Mouse (Mus musculus): ENCODE data around the gene Slit3.

The Slit3 gene

DNA sequence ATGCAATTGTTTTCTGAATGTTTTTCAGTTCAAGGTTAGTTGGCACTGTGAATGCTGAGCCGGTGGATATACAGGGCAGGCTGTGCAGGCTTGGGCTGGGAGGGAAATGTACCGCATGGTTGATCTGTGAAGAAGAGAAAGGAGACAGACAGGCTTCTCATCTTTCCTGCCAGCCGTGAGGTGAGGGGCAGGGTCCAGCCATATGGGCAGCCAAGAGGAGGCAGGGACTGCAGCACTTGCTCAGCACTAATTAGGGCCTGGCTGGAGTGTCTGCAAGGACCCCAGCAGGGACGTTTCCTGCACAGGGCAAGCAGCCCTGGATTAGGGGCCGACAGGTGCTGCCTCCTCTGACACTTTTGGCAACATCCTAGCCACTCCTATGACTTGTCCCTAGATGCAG lies 184.1 kb downstream of the Slit3 start:
- DNase-seq (ENCODE audit: low spot score) = no peak

DNA sequence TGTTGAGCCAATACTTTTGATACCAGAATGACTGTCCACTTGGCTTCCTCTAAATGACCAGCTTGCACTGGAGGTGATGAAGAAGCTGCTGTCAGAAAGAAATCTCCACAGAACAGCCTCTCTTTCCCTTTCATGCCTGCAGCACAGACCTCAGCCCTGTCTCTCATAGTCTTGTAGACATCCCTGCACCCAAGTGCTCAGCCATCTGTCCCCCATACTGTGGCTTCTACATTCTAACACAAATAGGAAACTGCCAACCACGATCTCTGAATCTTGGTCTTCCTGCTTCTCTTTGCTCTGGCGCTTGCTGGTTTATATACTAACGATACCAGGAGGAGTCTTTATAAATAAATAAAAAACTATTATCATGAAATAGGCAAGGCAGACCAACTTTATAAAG lies 184.9 kb downstream of the Slit3 start:
- DNase-seq (ENCODE audit: low spot score) = peak; percentile 58

DNA sequence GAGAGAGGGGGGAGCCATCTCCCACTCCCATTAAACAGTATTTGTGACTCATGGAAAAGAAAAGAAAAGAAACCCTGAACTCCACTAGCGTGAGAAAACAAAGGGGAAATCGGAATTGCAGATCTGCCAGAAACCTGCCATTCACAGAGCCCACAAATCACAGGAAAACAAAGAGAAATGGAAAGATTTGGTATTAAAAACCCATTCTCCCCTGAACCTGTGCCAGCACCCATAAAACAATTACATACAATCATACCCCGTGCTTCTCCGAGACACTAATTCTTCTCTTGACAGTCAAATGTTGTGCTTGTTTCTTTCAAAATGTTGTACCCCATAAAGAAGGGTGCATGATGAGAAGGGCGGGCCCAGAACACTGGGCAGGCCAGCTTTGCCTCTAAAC lies 185.9 kb downstream of the Slit3 start:
- no peak for DNase-seq (ENCODE audit: low spot score)

DNA sequence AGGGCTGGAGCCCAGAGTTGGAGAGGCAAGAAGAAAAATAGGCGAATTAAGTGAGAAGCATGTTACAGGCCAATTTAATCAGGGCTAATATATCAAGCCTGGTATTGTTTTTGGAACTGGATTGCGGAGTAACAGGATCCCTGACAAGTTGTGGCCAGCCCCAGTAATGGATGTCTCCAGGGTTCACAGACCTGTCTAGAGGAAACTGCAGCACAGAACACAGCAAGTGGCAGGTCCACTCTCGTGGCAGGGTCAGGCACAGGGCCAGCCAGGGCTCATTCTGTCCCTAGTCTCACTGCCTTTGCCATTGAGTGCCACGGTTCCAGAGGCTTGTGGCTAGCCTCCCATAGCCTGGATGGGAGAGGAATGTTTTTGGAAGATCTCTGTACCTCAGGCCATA lies 187.0 kb downstream of the Slit3 start:
- no peak for DNase-seq (ENCODE audit: low spot score)

DNA sequence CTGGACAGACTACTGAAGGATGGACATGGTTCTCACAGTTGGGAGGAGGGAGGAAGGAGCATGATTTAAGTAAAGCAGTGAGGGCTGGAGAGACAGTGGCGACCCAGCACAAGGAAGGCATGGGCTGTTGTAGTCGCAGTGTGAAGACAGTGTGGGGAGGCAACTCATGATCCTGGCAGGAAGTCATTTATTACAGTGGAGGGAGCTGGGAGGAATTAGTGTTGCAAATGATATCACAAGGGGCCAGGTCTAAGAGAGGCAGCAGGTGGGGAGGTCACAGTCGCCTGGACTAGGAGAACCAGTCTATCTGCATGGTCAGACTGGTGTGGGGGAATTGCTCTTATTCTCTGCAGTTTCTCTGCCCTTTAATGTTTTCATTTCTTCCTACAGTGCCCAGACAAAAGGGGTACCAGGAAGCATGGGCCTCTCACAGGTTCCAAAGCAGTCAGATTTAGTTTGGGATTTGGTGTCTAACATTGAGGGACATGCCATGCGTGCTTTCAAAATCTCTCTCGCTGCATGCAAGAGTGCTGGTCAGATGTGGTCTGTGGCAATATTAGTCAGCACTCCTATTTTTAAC lies 194.5 kb downstream of the Slit3 start:
- no peak for DNase-seq (ENCODE audit: low spot score)

DNA sequence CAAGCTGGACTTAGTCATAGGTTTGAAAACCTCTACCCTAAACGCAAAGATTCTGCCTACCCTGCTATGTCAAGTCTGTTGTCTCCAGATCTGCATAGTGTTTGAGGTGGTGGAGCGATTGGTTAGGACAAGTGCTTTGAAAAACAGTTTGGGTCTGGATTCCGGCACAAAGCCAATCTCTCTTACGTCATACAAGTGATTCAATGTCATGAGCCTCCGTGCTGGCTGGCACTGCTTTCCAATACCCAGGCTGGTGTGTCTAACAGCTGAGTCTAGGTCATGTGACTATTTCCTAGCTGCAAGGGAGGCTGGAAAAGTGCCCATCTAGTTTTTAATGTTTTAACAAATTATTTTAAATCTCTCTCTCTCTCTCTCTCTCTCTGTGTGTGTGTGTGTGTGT lies 196.2 kb downstream of the Slit3 start:
- DNase-seq (ENCODE audit: low spot score) = no peak

DNA sequence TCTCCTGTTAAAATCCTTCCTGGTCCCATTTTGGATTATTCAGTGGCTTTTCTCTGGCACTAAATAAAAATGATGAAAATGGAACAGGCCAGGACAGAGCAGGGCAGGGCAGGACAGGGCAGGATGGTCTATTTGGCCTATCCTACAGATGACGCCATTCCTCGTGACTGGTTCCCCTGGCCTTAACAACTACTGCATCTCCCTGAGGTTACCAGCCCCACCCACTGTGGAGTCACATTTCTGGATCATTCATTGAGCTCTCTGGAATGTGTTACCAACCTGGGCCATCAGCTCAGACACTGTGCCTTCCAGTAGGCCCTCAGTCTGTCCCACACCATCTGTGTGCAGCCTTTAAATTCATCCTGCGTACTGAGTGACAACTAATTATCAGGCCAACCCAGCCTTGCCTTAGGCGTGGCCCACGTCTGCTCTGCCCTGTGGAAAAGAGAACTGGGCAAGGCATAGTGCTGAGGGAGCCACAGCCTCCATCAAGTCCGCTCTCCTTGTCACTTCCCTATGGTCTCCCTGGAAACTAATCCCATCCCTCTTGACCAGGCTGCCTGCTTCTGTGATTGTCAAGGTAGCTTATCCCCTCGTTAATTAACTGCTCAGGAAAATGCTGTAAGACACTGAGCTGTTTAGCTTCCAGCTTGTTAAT lies 196.9 kb downstream of the Slit3 start:
- DNase-seq (ENCODE audit: low spot score) = no peak

DNA sequence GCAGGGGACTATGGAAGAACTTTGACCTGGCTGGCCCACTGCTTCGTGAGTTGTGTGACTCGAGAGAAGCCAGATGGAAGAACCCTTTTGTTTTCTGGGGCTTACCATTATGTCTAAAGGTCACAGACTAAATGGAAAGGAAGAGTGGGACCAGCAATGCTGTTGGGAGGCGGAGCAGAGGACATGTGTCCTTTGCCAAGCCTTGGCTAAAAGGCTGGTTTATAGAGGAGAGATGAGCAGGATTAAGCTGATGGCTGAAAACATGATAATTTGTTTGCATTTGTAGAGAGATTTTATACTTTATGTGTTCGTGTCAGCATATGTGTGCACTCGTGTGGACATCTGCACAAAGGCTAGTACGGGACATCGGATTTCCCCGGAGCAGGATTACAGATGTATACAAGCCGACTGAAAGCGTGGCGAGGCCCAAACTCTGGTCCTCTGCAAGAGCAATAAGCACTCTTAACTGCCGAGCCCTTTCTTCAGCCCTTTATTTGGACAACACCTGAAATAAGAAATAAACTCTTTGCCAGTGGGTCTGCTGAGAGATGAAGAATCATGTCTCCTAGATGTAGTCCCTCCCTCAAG lies 197.5 kb downstream of the Slit3 start:
- no peak for DNase-seq (ENCODE audit: low spot score)

DNA sequence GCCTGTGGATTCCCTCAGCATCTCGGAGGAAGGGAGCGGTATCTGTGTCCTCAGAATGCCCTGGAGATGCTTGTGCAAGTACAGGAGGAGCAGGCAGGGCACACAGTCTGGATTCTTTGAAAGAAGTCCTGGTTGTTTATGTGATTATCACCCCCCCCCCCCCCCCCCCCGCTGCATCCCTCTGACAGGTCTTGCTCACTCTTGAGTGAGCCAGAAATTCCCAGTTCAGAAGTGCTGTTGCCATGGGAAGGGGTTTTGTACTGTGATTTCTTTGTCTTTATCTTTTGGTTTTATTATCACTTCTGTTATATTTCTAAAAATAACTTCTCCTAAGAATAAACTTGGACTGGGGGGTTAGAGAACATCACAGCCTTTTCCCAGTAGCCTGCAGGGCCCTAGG lies 199.5 kb downstream of the Slit3 start:
- DNase-seq (ENCODE audit: low spot score) = no peak

DNA sequence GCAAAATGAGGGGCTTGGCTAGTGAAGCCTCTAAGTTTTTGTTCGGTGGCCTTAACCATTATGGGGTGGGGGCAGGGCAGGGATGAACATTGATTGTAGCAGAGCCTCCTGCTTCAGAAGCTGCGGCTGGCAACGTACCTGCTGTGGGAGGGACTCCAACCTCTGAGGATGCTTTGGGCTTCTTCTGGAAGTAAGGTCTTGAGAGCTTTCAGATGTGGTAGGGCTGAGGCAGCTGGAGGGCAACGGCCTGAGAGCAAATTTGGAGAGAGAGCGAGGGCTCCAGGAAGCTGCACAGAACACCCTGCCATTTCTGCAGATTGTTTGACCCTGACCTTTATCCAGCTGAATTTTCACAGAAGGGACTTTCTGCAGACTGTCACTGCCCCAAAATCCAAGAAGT lies 203.4 kb downstream of the Slit3 start:
- no peak for DNase-seq (ENCODE audit: low spot score)

DNA sequence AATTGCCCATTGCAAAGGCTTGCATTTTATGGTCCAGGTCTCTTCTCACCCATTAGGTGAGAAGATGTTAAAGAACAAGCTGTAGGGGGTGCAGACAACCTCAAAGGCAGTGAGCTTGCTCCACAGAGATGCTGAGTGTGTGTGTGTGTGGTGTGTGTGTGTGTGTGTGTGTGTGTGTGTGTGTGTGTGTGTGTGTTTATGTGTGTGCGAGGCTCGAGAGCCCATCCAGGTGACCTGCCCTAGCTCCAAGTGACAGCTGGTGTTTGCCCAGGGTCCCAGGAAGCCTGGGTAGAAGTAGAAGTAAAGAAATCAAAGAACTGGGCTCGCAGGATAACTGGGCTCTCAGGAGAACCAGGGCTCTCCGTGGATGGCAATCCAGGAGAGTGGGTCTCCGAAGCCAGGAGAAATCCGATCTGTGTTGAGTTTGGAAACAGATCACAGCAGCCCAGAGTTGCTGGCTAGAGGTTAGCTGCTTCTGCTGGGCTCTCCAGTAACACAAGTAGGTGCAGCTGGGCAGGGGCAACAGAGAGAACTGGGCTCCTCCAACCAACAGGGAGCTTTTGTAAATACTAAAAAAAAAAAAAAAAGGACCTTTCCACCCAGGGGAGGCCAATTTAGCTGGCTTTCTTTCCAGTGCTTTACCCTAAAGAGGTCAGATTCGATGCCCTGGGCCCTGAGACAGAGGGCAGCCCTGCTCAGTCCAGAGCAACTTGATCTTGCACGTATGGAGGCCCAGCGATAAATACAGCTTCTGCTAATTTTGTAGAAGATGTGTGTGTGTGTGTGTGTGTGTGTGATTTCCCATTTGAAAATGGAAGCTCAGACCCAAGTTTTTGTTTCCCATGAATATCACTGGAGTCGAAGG lies 204.3 kb downstream of the Slit3 start:
- no peak for DNase-seq (ENCODE audit: low spot score)

DNA sequence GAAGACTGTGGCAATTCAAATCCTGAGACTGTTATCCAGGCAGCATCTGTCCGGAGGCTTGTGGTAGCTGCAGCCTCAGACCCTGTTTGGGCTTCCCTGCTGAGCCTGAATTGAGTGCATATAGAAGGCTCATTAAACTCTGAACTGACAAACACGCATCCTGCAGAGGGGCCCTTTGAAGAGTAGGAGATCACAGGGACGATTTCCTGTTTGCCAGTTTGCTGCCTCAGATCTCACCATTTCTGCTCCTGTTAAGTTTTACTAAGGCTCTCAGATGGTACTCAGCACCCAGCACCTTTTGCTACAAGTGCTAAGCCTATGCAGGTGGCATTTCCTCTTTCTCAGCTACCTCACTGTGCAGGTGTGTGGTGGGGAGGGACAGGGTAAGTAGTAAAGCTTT lies 205.3 kb downstream of the Slit3 start:
- DNase-seq (ENCODE audit: low spot score) = no peak

DNA sequence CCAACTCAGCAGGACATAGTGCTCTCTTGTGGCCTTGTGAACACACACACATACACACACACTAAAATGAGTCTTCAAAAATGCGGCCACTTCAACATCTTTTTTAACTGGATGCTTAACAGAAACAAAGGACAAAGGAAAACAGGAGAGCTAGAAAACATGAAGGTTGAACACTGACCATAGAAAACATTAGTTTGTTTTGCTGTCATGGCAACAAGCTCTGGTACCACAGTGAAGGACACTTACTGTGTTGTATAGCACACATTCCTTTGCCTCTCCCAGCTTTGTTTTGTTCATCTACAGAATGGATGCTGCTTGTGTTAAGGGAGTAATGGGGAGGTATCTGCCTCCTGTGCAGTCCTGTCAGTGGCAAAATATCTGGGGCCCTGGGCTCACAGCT lies 206.9 kb downstream of the Slit3 start:
- no peak for DNase-seq (ENCODE audit: low spot score)

DNA sequence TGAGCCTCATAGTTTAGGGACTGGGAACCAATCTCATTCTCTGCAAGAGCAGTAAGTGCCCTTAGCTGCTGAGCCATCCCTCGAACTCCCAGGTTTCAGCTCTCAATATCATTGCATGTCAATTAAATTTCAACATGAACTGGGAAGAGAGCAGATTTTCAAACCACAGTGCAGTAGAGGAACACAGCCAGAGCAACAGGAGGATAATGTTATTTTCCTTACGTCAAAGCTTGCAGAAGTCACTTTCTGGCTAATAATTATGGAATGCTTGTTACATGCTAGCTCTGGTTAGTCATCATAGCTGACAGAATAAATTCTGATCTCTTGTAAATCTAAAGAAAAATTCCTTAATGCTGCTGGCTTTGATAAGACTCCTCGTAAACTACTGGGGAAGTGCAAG lies 210.5 kb downstream of the Slit3 start:
- no peak for DNase-seq (ENCODE audit: low spot score)

DNA sequence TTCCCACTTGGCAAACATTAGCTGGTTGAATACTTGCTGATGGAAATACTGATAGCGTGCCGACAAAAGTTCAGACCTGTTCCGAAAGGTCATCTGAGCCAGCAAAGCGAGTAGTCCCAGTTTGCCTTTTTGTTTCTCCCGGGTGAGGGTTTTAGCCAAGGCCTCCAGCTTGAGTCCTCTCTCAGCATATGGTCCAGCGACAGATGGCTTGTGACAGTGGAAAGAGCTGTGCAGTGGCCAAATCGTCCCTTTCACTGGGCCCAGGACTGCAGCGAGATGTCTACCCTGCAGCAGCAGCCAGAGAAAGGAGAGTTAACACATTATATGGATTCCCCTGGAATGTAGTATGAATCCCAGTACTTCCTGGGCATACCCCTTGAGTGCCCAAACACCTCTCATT lies 215.5 kb downstream of the Slit3 start:
- DNase-seq (ENCODE audit: low spot score) = no peak

DNA sequence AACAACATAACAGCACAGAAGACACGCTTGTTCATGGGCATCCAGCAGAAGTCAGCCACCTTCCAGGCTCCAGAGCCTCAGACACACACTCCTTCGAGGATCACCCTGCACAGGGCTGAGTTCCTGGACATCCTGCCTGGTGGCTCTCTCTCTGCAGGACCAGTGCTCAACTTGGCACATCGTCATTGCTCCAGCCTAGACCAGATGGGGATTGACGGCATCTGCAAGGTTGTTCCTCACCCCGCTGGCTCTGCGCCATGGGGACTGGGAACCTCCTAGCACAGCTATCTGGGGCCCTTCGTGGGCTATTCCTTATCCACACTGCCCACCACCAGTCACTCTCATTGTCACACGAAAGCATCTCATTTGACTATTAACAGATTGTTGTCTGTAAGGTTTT lies 216.5 kb downstream of the Slit3 start:
- no peak for DNase-seq (ENCODE audit: low spot score)

DNA sequence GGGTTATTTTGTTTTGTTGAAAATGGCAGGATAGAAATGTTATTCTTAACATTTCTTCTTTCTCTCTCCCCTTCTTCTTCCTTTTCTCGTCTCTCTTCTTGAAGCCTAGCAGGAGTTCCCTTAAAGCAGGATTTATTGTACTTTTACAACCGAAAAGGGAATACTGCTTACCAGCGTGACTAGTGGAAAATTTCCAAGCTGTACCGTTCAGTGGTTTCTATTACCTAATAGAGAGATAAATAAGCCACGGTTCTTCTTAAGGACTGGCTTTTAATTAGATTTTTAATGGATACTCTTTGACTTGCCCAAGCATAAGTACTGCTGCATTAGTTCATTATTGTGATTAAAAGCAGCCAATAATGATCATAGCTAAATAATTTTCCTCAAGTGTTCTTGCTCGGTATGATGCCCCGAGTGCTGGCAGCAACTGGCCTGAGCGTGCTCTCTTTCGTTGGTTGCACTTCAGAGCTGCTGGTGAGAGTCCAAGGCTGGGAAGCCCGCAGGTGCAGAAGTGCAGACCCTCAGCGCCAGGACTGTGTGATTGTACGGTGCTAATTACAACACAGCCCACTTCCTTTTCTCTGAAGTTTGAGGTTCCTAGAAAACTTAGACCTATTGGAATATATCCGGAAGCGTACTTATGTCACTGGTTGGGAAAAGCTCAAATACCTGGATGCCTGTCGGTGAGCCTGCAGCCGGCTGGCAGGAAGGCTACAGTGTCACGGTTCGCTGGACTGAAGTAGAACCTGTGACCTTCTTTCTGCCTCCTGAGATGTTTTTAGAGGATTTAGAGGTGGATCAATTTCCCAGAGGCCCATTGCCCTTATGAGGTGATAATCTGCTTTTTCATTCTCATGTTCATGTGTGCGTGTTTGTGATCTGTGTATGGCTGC lies 217.1 kb downstream of the Slit3 start:
- DNase-seq (ENCODE audit: low spot score) = no peak

DNA sequence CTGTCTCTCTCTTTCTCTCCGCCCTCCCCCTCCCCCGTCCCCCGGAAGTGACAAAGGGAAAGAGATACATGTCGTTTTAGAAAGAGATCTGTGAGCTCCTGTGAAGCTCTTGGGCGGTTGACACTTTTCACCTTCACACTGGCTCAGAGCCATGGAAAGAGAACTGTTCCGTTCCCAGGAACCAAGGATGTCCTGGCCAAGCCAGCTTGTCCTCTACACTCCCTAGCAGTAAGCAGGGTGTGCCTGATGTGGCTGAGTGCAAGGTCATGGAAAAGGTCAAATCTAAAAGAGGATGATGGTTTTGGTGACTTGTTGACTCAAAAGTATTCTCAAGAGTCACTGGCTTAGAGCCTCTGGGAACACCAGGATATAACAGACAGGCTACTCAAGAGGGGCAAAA lies 219.7 kb downstream of the Slit3 start:
- no peak for DNase-seq (ENCODE audit: low spot score)

DNA sequence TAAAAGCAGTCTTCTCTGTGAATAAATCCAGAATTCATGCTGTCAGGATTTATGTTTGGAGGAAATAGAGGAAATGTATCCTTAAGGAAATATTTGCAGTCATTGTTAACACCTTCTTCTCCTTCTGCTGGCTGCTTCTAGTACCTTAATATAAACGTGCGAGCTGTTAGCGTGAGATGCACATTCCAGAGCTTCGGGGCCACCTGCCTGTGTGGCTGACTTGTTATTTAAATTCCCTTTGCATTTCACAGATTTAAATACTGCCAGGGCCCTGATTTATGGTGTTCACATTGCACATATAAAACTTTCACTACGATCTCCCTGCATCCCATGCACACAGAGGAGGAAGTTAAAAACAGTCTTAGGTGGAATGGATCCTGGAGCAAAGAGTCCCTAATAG lies 221.5 kb downstream of the Slit3 start:
- DNase-seq (ENCODE audit: low spot score) = no peak

DNA sequence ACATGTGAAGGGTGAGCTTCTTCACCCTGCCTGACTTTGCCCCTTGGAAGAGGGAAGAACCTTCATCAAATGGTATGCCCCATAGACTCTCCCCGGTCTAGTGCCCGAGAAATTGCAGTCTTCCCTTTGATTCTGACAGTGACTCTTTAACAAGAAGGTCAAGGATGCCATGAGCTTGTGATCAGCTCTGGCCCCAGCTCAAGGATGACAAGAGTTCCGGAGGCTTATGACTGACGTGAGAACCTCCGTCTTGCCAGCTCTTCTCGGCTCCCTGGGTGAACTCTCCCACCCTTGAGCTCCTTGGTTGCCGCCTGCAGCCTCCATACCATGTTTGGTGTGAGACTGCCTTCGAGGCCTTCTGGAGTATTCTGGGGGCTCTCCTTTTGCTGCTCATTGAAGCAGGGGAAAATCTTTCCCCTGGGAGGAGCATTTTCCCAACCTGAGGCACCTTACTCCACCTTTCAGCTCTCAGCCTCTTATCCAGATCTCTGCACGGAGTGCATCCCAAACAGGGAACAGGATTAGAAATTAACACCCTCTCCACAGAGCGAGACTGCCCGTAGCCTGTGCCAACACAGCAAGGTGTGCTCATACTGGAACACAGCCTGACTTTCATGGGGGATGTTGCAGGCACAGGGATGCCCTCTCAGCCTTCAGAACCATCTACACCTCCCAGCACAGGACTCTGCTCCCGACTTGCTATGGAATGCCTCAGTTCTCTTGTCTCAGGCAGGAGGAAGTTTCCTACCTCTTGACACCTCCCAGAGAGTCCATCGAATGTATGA lies 224.9 kb downstream of the Slit3 start:
- DNase-seq (ENCODE audit: low spot score) = no peak

DNA sequence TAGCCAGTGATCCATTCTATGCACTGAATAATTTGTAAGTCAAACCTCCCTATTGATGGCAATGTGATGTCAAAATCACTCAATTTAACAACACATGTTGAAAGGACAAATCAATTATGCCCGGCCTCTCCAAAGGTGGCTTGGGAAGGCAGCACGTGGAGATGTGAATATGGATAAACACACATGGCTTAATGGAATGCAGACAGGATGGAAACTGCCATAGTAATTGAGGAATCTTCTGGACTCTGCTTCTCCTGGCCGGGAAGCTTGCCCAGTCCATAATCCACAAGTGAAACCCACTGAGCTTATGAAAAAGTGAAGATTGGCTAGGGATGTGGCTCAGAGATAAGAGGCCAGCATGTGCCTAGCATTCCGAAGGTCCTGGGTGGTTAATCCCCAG lies 227.1 kb downstream of the Slit3 start:
- no peak for DNase-seq (ENCODE audit: low spot score)

All from layer of hippocampus, adult 11-12 months (tissue).